Mouse (Mus musculus): ENCODE measurements around the gene Stpg4.

The Stpg4 gene

DNA sequence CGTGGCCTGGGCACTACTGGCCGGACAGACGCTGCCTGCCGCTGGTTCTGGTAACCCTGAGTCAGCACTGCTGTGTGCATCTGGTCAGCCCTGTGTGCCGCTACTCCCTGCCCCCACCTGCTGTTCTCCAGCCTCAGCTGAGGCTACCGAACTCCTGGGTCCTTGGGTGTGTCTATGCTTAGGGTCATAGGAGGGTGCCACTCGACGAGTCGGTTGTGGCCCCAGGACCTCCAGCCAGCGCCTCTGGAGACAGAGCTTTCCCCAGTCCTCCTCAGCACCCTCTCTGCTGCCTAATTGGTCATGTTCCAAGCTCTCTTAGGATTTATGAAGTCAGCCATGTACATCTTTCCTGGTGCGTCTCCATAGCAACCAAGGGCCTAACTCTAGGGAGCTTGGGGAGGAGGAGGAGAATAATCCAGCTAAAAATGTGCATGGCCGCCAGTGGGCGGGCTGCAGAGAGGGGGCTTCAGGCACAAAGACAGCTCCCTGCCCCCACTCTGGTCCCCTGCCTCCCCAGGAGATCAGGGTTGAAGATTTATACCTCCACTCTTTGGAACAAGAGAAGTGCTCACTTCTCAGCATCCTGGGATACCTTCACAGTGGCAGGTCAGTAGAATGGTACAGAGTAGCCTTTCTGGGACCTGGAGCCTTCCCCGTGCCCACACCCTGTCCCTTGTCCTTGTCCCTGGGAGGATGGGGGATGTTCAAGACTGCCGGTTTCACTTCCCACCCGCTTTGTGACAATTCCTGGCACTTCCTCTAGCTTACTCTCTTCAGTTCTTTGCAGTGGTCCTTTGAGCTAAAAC lies 49.0 kb downstream of the Stpg4 start:
- DNase-seq (ENCODE audit: low spot score) = no peak

DNA sequence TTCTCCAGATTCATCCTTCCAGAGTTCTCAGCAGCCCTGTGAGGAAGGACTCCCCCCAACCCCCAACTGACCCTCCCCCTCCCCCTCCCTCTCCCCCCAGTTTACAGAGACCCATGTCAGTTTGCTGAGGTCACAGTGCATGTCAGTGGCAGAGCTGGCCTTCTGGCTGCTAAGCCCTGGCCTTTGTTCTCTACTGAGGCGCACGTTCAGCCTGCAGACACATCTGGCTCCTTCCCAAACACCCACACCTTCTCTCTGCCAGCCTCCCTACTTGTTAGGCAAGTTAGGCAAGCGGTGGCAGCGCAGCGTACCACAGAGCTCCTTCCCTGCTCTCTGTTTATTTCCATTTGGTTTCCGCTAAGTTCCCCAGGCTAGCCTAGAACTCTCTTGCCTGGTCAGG lies 50.0 kb downstream of the Stpg4 start:
- DNase-seq (ENCODE audit: low spot score) = peak; percentile 44

- no peak for DNase-seq (ENCODE audit: low spot score)
Observed at GRCm38 (mm10) chr17:87376831-87377471, 50.6 kb downstream of the Stpg4 start.

GRCm38 (mm10) chr17:87375941-87376511 lies 51.5 kb downstream of the Stpg4 start:
- no peak for DNase-seq (ENCODE audit: low spot score)

- DNase-seq (ENCODE audit: low spot score) = no peak
Observed at GRCm38 (mm10) chr17:87373327-87373726, 54.2 kb downstream of the Stpg4 start.

- DNase-seq (ENCODE audit: low spot score) = no peak
Observed at GRCm38 (mm10) chr17:87372189-87372588, 55.4 kb downstream of the Stpg4 start.

GRCm38 (mm10) chr17:87369270-87369759 lies 58.2 kb downstream of the Stpg4 start:
- no peak for DNase-seq (ENCODE audit: low spot score)

DNA sequence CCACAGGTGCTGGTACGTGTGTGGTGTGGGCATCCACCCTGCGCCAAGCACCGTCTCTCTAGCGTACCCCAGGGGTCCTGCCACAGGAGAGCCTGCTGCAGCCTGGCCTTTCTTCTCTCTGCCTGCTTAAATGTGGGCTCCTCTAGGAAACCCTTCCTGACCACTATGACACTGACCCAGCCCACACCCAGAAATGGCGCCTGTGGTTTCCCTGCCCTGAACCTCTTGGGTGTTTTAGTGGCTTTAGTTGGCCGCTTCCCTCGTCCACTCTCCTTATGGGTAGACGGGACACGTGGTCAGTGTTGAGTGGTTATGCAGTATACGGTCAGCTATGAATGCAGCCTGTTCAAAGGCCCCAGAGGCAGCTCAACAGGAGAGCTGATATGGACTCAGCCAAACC lies 59.1 kb downstream of the Stpg4 start:
- DNase-seq (ENCODE audit: low spot score) = no peak

DNA sequence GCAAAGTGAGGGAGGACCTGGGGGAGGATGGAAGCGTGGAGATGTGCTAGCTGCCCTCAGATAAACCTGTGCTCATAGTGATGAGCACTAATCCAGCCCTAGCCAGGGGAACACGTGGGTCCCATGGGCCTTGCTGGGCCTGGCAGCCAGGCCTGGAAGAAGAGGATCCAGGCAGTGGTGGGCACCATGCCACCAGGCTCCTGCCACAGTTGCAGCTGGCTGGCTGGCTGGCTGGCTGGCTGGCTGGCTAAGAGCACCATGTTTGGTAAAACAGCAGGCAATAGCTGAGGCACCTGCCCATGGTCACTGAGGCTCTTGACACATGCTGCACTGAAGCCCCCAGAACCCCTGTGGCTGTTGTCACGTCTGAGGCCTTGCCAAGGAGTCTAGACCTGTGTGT lies 59.9 kb downstream of the Stpg4 start:
- no peak for DNase-seq (ENCODE audit: low spot score)

DNA sequence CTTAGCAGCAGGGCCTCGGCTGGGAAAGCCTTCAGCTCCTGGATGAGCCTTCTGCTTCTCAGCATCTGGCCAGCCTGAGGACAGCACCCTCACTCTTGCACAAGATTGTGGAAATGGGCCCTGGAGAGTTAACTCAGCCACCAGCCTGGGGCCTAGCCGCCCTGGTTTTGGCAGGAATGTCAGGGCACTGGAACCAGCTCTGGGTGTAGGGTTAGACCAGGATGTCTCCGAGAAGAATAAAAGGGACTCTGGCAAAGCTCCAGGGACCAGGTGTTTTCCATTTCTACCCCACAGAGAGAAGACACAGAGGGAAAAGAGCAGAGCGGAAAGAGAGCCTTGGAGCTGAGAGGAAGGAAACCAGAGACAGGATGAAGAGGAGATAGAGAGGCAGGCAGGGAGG lies 60.3 kb downstream of the Stpg4 start:
- no peak for DNase-seq (ENCODE audit: low spot score)

DNA sequence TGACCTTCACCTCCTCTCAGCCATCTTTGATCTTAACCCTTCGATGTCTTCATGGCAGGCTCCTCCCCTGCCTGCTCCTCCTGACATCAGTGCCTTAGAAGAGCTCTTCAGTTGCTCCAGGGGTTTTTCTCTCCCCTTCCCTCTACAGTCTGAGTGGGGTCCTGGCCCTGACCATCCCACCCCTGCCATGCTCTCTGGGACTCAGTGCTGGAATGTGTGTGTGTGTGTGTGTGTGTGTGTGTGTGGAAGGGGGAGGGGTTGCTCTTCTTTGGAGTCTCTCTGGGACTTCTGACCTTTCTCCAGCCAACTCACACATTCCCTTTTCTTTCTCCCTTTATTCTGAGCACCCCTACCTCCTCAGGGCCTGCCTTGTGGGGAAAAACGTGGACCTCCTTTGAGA lies 61.0 kb downstream of the Stpg4 start:
- no peak for DNase-seq (ENCODE audit: low spot score)

GRCm38 (mm10) chr17:87365268-87365667 lies 62.3 kb downstream of the Stpg4 start:
- DNase-seq (ENCODE audit: low spot score) = no peak

DNA sequence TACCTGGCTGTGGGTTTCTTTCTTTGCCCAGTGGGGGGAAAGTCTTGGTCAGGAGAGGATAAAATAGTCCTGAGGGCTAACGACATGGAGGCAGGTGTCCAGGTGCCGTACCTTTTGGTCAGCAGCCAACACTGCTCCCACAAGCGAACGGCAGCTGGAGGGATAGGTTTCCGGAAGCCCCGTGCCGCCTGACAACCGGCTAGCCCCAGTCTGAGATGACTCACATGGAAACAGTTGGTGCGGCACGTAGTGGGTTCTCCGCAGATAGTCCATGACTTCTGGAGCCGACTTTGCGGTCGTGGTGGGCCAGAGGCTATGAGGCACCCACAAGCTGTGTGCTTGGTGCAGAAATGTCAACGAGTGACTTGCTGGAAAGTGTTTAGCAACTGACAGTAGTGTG lies 63.4 kb downstream of the Stpg4 start:
- no peak for DNase-seq (ENCODE audit: low spot score)

DNA sequence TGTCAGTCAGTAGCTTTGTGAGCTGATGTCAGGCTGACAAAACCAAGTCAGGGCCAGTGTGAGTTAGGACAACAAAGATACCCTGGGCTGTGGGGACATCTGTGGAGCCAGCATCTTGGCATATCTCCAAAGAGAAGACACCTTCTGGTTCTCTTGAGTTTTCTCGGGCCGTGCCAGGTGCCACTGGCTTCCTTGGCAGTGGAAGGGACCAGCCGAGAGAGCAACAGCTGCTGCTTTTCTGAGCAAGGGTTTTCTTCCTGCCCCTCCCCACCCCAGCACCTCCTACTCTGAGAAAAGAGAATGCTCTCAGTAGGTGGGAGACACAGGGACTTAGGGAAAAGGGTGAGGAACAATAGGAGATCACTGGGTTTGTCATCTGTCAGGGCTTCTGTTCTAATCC lies 66.4 kb downstream of the Stpg4 start:
- DNase-seq (ENCODE audit: low spot score) = no peak

DNA sequence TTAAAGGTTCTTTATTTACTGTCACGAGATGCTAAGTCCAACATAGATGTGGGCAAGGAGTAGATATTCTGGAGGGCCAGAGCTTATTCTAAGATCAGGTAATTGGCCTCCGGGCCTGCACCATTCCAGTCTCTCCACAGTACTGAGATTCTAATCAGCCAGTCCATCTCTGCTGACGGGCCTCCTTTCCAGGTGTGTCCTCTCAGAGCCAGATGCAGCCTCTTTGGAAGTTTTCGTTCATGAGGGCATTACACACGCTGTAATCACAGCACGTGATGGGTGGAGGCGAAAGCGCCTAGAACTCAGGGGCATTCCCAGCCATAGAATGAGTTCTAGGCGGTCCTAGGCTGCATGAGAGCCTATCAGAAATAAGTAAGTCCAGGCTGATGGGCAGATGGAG lies 70.0 kb downstream of the Stpg4 start:
- DNase-seq (ENCODE audit: low spot score) = no peak

GRCm38 (mm10) chr17:87356261-87356660 lies 71.3 kb downstream of the Stpg4 start:
- DNase-seq (ENCODE audit: low spot score) = no peak

DNA sequence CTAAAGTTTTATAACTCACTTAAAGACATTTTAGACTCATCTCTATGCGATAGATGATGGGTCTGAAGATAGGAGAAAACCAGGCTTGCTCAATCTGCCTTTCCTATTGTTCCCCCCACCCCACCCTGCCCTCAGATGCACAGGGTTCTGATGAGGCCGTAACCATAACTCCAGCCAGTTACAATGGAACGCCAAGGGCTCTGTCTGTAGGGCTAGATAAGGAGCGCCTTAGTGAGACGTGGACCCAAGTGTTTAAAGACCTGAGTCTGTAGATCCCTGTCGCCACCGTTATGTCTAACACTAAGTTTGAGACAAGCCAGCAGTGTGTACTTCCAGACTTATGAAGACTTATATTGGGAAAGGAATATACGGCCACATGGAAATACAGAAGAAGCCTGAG lies 72.1 kb downstream of the Stpg4 start:
- no peak for DNase-seq (ENCODE audit: low spot score)

GRCm38 (mm10) chr17:87353745-87354320 lies 73.7 kb downstream of the Stpg4 start:
- DNase-seq (ENCODE audit: low spot score) = no peak

GRCm38 (mm10) chr17:87352898-87353225 lies 74.7 kb downstream of the Stpg4 start:
- DNase-seq (ENCODE audit: low spot score) = no peak

DNA sequence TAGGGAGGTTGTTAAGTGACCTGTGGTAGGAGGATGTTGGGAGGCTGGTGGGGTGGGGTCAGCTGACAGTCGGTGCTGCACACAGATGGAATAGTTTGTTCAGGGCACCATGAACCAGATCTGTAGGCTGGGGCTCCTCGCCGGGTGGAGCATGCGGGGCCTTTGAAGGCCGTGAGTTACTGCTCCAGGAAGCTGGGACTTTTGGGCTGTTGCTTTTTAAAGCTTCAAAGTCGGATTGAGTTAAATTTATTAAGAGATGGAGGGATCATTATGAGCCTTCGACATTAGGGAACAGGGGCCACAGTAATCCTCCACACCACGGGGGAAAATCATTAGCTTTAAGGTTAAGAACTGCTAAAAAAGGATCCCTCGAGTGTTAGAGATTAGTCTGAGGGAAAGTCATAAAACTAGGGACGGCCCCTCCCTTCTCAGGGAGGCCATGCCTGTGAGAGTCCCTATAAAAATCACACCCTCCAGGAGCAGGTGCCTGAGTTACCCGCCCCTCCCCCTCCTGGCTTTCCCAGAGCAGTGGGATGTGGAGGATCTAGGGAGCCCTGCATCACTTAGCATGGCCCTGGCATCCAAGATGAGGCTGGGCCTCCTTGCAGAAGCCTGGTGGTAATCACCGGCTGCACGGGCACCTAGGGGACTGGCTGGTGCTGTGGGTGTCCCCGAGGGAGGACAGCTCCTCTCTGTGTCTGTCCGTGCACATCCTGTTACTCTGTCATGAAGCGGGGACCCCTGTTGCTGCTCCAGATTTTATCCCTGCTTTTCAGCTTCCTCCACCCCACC lies 75.2 kb downstream of the Stpg4 start:
- DNase-seq (ENCODE audit: low spot score) = no peak

DNA sequence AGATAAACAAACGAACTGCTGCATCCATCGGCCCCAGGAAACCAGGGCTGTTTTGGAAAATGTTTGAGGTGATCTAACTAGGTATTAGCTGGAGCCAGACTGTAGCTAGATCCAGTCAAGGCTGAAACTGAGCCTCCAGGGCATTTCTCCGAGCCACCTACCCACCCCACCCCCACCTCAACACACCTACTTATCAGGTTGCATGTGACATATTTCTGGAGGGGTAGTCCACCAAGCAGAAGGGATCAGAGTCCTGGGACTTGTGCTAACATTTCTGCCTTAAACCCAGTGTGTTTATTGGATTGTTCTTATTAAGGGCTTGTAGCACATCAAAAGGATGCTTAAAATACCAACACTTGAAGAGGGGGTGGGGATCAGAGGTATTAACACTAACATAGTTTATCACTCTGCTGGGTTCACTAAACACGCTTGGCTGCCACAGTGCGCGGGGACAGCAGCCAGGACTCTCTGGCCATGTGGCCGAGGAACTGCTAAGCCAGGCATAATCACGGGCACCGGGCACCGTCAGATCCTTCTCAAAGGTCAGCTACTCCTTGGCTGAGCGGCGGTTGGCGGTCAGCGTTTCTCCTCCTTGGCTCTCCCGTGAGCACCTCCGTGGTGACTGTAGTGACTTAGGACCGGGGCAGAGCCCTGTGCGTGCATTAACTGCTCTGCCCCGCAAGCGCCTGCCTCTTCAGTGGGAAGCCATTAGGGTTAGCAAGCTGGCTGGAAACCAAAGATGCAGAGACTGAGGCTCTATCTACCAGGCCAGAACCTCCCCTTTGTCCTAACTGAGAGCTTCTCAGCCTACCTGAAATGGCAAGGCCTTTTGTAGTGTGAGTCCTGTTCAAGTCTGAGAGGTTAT lies 76.1 kb downstream of the Stpg4 start:
- no peak for DNase-seq (ENCODE audit: low spot score)

All from urinary bladder, postnatal 25 days (tissue).